23 mouse cellular contexts compared by ENCODE assay signal in the genomic region with DNA sequence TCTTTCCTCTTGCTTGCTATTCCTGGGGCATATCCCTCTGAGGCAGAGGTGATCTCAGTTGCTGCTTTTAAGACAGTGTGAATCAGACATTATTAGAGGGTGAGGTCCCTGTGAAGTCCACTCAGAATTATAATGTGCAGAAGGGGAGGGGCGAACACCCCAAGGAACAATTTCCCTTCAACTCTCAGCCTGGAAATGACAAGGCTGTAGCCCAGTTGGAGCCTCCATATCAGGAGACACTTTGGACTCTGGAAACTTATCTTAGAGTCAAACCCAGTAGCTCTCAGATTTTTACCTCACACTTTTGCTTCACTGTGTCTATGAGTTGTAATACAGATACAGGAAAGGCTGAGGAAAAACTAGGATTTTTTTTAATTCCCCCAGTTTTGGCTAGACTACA.
"Had no signal": no experiment of that assay in that cellular context is flagged by ENCODE, and none has a peak within 500 bp of the region (broad histone marks: within the 10 kb centered on the region; RNA-seq: fewer than 3 reads in every experiment).

No protein-coding gene starts in this region.

- H3K27me3 ChIP-seq: heart, embryonic 12.5 days; hindbrain, embryonic 13.5 days; kidney, embryonic 15.5 days; limb, embryonic 15.5 days; liver, embryonic 12.5 days had no signal

- H3K36me3 ChIP-seq: heart, embryonic 10.5 days; heart, embryonic 12.5 days; hindbrain, embryonic 13.5 days; kidney, embryonic 15.5 days; limb, embryonic 13.5 days; limb, embryonic 15.5 days; liver, embryonic 12.5 days had no signal

- H3K9ac ChIP-seq: heart, embryonic 12.5 days; hindbrain, embryonic 13.5 days; kidney, embryonic 15.5 days; limb, embryonic 13.5 days; limb, embryonic 15.5 days; liver, embryonic 12.5 days; liver, embryonic 14.5 days had no signal

- H3K4me3 ChIP-seq: heart, embryonic 10.5 days; heart, embryonic 12.5 days; hindbrain, embryonic 13.5 days; kidney, embryonic 15.5 days; limb, embryonic 13.5 days; limb, embryonic 15.5 days; liver, embryonic 12.5 days had no signal

- DNase-seq: gastrocnemius, postnatal 14 days; gastrocnemius, postnatal 36 days; heart, adult 18-20 months; heart, postnatal 10 days; kidney, adult 11 months; kidney, adult 2 months; kidney, adult 9 months; kidney, postnatal 14 days; kidney, postnatal 36 days; layer of hippocampus, adult 9-11 months; layer of hippocampus, postnatal 36 days; left cerebral cortex, postnatal 4 days had no signal

- H3K4me2 ChIP-seq: heart, embryonic 12.5 days; hindbrain, embryonic 13.5 days; kidney, embryonic 15.5 days; limb, embryonic 13.5 days; limb, embryonic 15.5 days; liver, embryonic 12.5 days had no signal

- H3K9me3 ChIP-seq: heart, embryonic 10.5 days; heart, embryonic 12.5 days; hindbrain, embryonic 13.5 days; kidney, embryonic 15.5 days; limb, embryonic 13.5 days; limb, embryonic 15.5 days; liver, embryonic 12.5 days had no signal

- H3K27ac ChIP-seq: heart, embryonic 10.5 days; hindbrain, embryonic 13.5 days; kidney, embryonic 15.5 days; kidney, postnatal 0 days; limb, embryonic 13.5 days; limb, embryonic 15.5 days; liver, embryonic 12.5 days; liver, embryonic 14.5 days had no signal

- H3K4me1 ChIP-seq: heart, embryonic 12.5 days; liver, embryonic 12.5 days had no signal

- ATAC-seq: hindbrain, embryonic 16.5 days; inflammation-experienced regulatory T-cells, adult 6 months; liver, embryonic 12.5 days had no signal
